Mouse (Mus musculus): ENCODE measurements at regions not wholly inside any gene's neighbourhood (a gene's known extent, or its start where the extent isn't known, plus 50 kb on each side); places are given as distances from the start of the nearest gene placed in this dataset.
A peak's percentile ranks its signal among the peaks of the same experiment; 100 is the strongest.
"Not testable (repeated sequence)": the region's sequence is repeated elsewhere in the genome, so short reads cannot be mapped to it uniquely, and the experiment has no call there.

- H3K4me1 ChIP-seq (ENCODE audit: control insufficient read depth, insufficient read depth, low read length), result no peaks in the 10 kb centered on the region
- H3K4me3 ChIP-seq (ENCODE audit: insufficient read depth, low read length), result no peak overlapping the region
- H3K27ac ChIP-seq (ENCODE audit: insufficient read depth, low read length), result no peak overlapping the region
- TF ChIP-seq CTCF (IDR thresholded peaks at IDR 0.05; ENCODE audit: extremely low read depth, insufficient read depth, low read length), result no peak
- no peak for TF ChIP-seq POLR2A (IDR thresholded peaks at IDR 0.05; ENCODE audit: extremely low read depth, insufficient read depth, low read length)
These were observed 137.1 kb downstream of the Kcnk1 start for GRCm38 (mm10) chr8:126132076-126132475.

- H3K4me3 ChIP-seq (ENCODE audit: insufficient read depth, low read length); H3K27ac ChIP-seq (ENCODE audit: insufficient read depth, low read length); H3K4me1 ChIP-seq (ENCODE audit: control insufficient read depth, insufficient read depth, low read length): not testable (repeated sequence)
These were observed 137.9 kb downstream of the Kcnk1 start for GRCm38 (mm10) chr8:126132918-126133317.

DNA sequence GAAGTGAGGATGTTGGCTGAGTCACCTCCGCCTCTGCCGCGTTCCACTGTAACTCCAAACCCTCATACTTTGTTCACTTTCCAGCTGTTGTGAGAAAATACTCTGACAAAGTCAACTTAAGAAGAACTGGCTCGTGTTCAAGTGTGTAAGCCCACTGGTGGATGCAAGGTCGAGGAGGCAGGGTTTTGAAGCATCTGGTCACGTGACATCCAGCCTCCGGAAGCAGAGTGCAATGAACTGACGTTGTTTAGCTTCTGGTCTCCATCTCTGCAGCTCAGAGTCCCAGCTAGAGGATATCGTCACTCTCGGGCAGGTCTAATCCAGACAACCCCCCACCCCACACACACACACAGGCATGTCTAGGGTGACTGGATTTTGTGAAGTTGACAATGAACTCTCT lies 140.1 kb downstream of the Kcnk1 start:
- Histone ChIP-seq H3K4me1 (ENCODE audit: control insufficient read depth, insufficient read depth, low read length) (no peaks in the 10 kb centered on the region; the same call in 1 of the 2 replicates), H3K4me3 (ENCODE audit: insufficient read depth, low read length) (no peak overlapping the region), H3K27ac (ENCODE audit: insufficient read depth, low read length) (no peak overlapping the region)
- TF ChIP-seq CTCF (IDR thresholded peaks at IDR 0.05; ENCODE audit: extremely low read depth, insufficient read depth, low read length), result no peak
- TF ChIP-seq POLR2A (IDR thresholded peaks at IDR 0.05; ENCODE audit: extremely low read depth, insufficient read depth, low read length), result no peak

GRCm38 (mm10) chr8:126135573-126135972 lies 140.6 kb downstream of the Kcnk1 start:
- H3K27ac ChIP-seq (ENCODE audit: insufficient read depth, low read length), result no peak overlapping the region
- TF ChIP-seq CTCF (IDR thresholded peaks at IDR 0.05; ENCODE audit: extremely low read depth, insufficient read depth, low read length) (no peak), POLR2A (IDR thresholded peaks at IDR 0.05; ENCODE audit: extremely low read depth, insufficient read depth, low read length) (no peak)
- no peak overlapping the region for H3K4me3 ChIP-seq (ENCODE audit: insufficient read depth, low read length)
- H3K4me1 ChIP-seq (ENCODE audit: control insufficient read depth, insufficient read depth, low read length), result no peaks in the 10 kb centered on the region; the same call in 1 of the 2 replicates

DNA sequence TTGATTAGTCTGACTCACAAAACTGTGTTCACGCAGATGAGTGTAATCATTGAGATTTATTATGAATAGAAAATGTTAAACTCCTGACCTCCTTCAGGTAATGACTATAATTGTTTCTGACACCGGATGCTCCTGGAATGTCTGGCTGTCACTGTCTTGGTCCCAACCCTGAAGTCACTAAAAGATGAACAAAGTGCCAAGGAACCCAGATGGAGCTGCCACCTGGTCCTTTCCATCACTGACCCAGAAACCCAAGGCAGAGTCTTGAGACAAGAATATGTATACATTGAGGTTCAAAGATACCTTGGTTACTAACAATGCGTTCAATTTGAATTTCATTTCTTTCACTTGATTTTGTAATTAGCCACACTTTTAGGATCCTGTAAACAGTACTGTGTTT lies 142.0 kb downstream of the Kcnk1 start:
- no peaks in the 10 kb centered on the region; the same call in 1 of the 2 replicates for H3K4me1 ChIP-seq (ENCODE audit: control insufficient read depth, insufficient read depth, low read length)
- TF ChIP-seq CTCF (IDR thresholded peaks at IDR 0.05; ENCODE audit: extremely low read depth, insufficient read depth, low read length) (no peak), POLR2A (IDR thresholded peaks at IDR 0.05; ENCODE audit: extremely low read depth, insufficient read depth, low read length) (no peak)
- H3K27ac ChIP-seq (ENCODE audit: insufficient read depth, low read length), result no peak overlapping the region
- no peak overlapping the region for H3K4me3 ChIP-seq (ENCODE audit: insufficient read depth, low read length)

DNA sequence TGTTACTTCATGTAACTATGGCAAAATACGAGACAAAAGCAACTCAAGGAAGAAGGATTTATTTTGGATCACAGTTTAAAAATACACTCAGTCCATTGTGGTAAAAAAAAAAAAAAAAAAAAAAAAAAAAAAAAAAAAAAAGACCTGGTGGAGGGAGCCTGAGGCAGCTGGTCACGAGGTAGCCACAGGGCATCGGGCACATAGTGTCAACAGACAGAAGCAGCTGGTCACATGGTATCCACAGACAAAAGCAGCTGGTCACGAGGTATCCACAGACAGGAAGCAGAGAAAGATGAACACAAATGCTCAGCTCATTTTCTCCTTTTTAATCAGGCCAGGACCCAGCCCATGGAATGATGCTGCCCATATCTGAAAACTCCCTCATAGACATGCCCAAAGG lies 142.5 kb downstream of the Kcnk1 start:
- no peak overlapping the region for H3K4me3 ChIP-seq (ENCODE audit: insufficient read depth, low read length)
- peaks cover 3% of the 10 kb centered on the region; the same call in 1 of the 2 replicates for H3K4me1 ChIP-seq (ENCODE audit: control insufficient read depth, insufficient read depth, low read length)
- no peak overlapping the region for H3K27ac ChIP-seq (ENCODE audit: insufficient read depth, low read length)
- TF ChIP-seq POLR2A (IDR thresholded peaks at IDR 0.05; ENCODE audit: extremely low read depth, insufficient read depth, low read length) (no peak), CTCF (IDR thresholded peaks at IDR 0.05; ENCODE audit: extremely low read depth, insufficient read depth, low read length) (no peak)

DNA sequence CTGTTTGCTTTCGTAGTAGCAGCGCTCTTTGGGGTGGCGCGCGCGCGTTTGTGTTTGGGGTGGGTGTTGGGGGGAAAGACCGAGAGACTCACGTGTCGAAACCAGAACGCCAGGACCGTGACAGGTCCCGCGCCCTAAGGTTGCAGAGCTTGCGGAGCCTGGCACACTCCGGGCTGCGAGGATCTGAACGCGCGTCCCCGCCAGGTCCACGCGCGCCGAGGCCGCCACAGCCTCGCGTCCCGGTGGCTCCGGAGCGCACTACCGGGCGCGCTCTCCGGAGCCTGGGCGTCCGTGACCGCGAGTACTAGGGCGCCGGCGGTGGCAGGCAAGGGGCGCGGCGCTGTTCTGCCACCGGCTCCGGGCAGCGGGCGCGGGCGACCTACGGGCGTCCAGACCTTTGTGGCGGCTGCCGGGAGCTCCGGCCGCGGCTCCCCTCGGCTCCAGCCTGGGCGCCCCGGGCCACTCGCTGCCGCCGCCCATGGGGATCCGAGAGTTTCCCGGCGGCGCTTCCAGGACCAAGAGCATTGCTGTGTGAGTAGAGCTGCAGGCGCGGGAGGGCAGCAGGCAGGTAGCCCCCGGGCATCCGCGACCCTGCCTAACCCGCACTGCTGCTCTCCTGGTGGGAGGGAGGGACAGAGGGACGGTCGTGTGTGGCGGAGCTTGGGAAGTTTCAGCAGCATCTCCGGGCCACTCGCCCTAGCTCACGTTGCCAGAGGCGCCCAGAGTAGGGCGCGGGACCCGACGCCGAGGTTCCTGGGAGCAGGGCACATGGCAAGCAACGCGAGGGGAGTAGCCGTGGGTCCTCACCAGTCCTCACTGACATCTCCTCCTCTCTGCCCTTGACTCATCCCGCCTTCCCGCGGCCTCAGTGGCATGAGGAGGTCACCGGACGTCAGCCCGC lies 143.9 kb downstream of the Kcnk1 start:
- H3K4me3 ChIP-seq (ENCODE audit: insufficient read depth, low read length), result peak overlapping the region; percentile 43
- TF ChIP-seq POLR2A (IDR thresholded peaks at IDR 0.05; ENCODE audit: extremely low read depth, insufficient read depth, low read length), result no peak
- no peak for TF ChIP-seq CTCF (IDR thresholded peaks at IDR 0.05; ENCODE audit: extremely low read depth, insufficient read depth, low read length)
- H3K4me1 ChIP-seq (ENCODE audit: control insufficient read depth, insufficient read depth, low read length), result peaks cover 3% of the 10 kb centered on the region; the same call in 1 of the 2 replicates
- peak overlapping the region; percentile 58 for H3K27ac ChIP-seq (ENCODE audit: insufficient read depth, low read length)

- Histone ChIP-seq H3K4me1 (ENCODE audit: control insufficient read depth, insufficient read depth, low read length) (peaks cover 3% of the 10 kb centered on the region; the same call in 1 of the 2 replicates), H3K4me3 (ENCODE audit: insufficient read depth, low read length) (peak overlapping the region; percentile 43), H3K27ac (ENCODE audit: insufficient read depth, low read length) (peak overlapping the region; percentile 8; the same call in 1 of the 2 replicates)
- TF ChIP-seq POLR2A (IDR thresholded peaks at IDR 0.05; ENCODE audit: extremely low read depth, insufficient read depth, low read length), result no peak
- no peak for TF ChIP-seq CTCF (IDR thresholded peaks at IDR 0.05; ENCODE audit: extremely low read depth, insufficient read depth, low read length)
These were observed 144.5 kb downstream of the Kcnk1 start for GRCm38 (mm10) chr8:126139546-126139870.

- TF ChIP-seq POLR2A (IDR thresholded peaks at IDR 0.05; ENCODE audit: extremely low read depth, insufficient read depth, low read length) (no peak), CTCF (IDR thresholded peaks at IDR 0.05; ENCODE audit: extremely low read depth, insufficient read depth, low read length) (no peak)
- Histone ChIP-seq H3K4me3 (ENCODE audit: insufficient read depth, low read length) (peak overlapping the region; percentile 43; the same call in 1 of the 2 replicates), H3K4me1 (ENCODE audit: control insufficient read depth, insufficient read depth, low read length) (peaks cover 3% of the 10 kb centered on the region; the same call in 1 of the 2 replicates), H3K27ac (ENCODE audit: insufficient read depth, low read length) (no peak overlapping the region)
These were observed 146.0 kb downstream of the Kcnk1 start for GRCm38 (mm10) chr8:126140998-126141397.

- H3K27ac ChIP-seq (ENCODE audit: insufficient read depth, low read length), result no peak overlapping the region
These were observed 146.8 kb upstream of the Slc35f3 start for GRCm38 (mm10) chr8:126151527-126151926.

More at GRCm38 (mm10) chr8:126151527-126151926, 146.8 kb upstream of the Slc35f3 start:
- no peak overlapping the region for H3K4me3 ChIP-seq (ENCODE audit: insufficient read depth, low read length)
- H3K4me1 ChIP-seq (ENCODE audit: control insufficient read depth, insufficient read depth, low read length), result no peaks in the 10 kb centered on the region; the same call in 1 of the 2 replicates
- TF ChIP-seq CTCF (IDR thresholded peaks at IDR 0.05; ENCODE audit: extremely low read depth, insufficient read depth, low read length), result no peak
- TF ChIP-seq POLR2A (IDR thresholded peaks at IDR 0.05; ENCODE audit: extremely low read depth, insufficient read depth, low read length), result no peak

Data from cortical plate, adult 2 months (tissue).